Mouse (Mus musculus): Measurements from ENCODE around the gene Mnt. TPM values are rescaled to one million over a fixed set of nuclear protein-coding genes. Genes with fewer than 3 reads are reported as not detected.
A peak's percentile ranks its signal among the peaks of the same experiment; 100 is the strongest.

The Mnt gene
- polyA plus RNA-seq, 1 experiment from 2014 or later, result 3.0 TPM

DNA sequence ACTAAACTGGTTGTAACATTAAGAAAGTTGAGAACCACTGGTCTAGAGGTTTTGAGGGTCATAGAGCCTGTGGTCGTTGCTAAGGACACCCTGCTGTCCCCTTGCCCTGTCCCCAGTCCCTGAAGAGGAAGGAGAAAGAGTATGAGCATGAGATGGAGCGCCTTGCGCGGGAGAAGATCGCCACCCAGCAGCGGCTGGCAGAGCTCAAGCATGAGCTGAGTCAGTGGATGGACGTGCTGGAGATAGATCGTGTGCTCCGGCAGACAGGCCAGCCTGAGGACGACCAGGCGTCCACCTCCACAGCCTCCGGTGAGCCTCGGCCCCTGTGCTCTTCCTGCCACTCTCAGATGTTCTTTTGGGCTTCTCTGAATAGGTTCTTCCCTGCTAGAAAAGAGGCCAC, 11.3 kb downstream of the Mnt start:
- H3K4me1 ChIP-seq (replicated peaks; ENCODE audit: control insufficient read depth, insufficient read depth, low read length), result peaks cover 22% of the 10 kb centered on the region
- peaks cover 6% of the 10 kb centered on the region; the same call in 1 of the 2 replicates for H3K36me3 ChIP-seq (ENCODE audit: control insufficient read depth, insufficient read depth, low read length)
- H3K27ac ChIP-seq (ENCODE audit: low read length), result no peak overlapping the region
- H3K4me2 ChIP-seq (ENCODE audit: low read depth, low read length), result no peak overlapping the region
- H3K9ac ChIP-seq (ENCODE audit: low read length), result no peak overlapping the region
- H3K4me3 ChIP-seq (ENCODE audit: low read length), result no peak overlapping the region
- ATAC-seq (ENCODE audit: low read depth), result no peak
- H3K27me3 ChIP-seq (ENCODE audit: control insufficient read depth, insufficient read depth, low read depth, low read length), result no peaks in the 10 kb centered on the region
- H3K9me3 ChIP-seq (ENCODE audit: control insufficient read depth, low read length), result 0 out of 2 replicates have a peak, but pooled peaks cover 3% of the 10 kb centered on the region
- 83% methylated on average over 13 of the region's 13 CpGs for WGBS

DNA sequence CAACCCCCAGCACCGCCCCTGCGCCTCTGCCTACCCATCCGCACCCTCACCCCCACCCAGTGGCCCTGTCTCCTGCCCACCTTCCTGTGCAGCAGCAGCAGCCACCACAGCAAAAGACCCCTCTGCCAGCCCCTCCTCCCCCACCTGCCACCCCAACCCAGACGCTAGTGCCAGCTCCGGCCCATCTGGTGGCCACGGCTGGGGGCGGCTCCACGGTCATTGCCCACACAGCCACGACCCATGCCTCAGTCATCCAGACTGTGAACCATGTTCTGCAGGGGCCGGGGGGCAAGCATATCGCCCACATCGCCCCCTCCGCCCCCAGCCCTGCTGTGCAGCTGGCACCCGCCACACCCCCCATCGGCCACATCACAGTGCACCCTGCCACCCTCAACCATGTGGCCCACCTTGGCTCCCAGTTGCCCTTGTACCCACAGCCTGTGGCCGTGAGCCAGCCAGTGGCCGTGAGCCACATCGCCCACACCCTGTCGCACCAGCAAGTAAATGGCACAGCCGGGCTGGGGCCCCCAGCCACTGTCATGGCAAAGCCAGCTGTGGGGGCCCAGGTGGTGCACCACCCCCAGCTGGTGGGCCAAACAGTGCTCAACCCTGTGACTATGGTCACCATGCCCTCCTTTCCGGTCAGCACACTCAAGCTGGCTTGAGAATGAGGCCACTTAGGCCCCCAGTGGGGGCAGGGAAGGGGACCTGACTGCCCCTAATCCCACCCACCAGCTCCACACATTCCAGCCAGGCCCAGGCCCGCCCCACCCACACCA, 12.1 kb downstream of the Mnt start:
- H3K27ac ChIP-seq (ENCODE audit: low read length), result peak overlapping the region; percentile 33; the same call in 1 of the 2 replicates

DNA sequence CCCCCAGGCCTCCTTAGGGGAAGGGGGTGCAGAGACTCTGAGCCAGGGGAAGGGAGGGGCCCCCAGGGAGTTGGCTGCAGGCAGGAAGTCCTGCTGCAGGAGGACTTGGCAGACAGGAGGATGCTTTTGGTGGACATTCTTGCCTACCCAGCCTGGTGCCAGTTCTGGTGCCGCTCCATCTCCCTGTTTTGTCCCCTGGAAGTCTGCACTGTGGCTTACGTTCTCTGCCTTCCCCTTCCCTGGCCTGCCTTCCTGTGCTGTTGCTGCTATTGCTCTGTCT, 12.7 kb downstream of the Mnt start:
- peaks cover 20% of the 10 kb centered on the region for H3K4me1 ChIP-seq (replicated peaks; ENCODE audit: control insufficient read depth, insufficient read depth, low read length)
- WGBS, result 71% methylated on average over 2 of the region's 2 CpGs
- H3K4me2 ChIP-seq (ENCODE audit: low read depth, low read length), result no peak overlapping the region
- H3K27me3 ChIP-seq (ENCODE audit: control insufficient read depth, insufficient read depth, low read depth, low read length), result no peaks in the 10 kb centered on the region
- peaks cover 6% of the 10 kb centered on the region; the same call in 1 of the 2 replicates for H3K36me3 ChIP-seq (ENCODE audit: control insufficient read depth, insufficient read depth, low read length)
- ATAC-seq (ENCODE audit: low read depth), result no peak
- 0 out of 2 replicates have a peak overlapping the region, but pooled peaks have one; percentile 18 for H3K9ac ChIP-seq (ENCODE audit: low read length)
- H3K27ac ChIP-seq (ENCODE audit: low read length), result peak overlapping the region; percentile 33; the same call in 1 of the 2 replicates
- 0 out of 2 replicates have a peak, but pooled peaks cover 3% of the 10 kb centered on the region for H3K9me3 ChIP-seq (ENCODE audit: control insufficient read depth, low read length)
- no peak overlapping the region for H3K4me3 ChIP-seq (ENCODE audit: low read length)

More for the DNA sequence above, 12.1 kb downstream of the Mnt start:
- Histone ChIP-seq H3K36me3 (ENCODE audit: control insufficient read depth, insufficient read depth, low read length) (peaks cover 6% of the 10 kb centered on the region; the same call in 1 of the 2 replicates), H3K4me1 (replicated peaks; ENCODE audit: control insufficient read depth, insufficient read depth, low read length) (peaks cover 15% of the 10 kb centered on the region), H3K9me3 (ENCODE audit: control insufficient read depth, low read length) (0 out of 2 replicates have a peak, but pooled peaks cover 3% of the 10 kb centered on the region), H3K9ac (ENCODE audit: low read length) (peak overlapping the region; percentile 18; the same call in 1 of the 2 replicates), H3K4me2 (ENCODE audit: low read depth, low read length) (no peak overlapping the region), H3K4me3 (ENCODE audit: low read length) (no peak overlapping the region), H3K27me3 (ENCODE audit: control insufficient read depth, insufficient read depth, low read depth, low read length) (no peaks in the 10 kb centered on the region)
- no peak for ATAC-seq (ENCODE audit: low read depth)
- WGBS, result 83% methylated on average over 19 of the region's 22 CpGs

DNA sequence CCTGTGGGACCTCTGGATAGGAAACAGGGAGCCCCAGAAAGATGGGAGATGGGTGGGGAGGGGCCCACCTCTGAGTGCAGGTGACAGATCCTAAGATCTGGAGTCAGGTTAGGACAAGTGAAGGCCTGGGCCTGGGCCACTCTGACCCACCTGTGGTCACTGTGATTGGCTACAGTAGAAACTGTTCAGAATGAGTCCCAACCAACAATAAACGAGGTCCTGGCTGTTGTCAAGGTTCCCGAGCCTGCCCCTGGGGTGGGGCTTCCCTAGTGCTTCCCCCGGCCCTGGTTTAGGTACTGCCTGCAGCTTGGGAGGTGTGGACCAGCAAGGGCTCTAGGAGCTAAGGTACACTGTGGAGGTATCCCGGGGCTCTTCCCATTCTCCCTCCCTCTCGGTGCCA, 13.0 kb downstream of the Mnt start:
- Histone ChIP-seq H3K36me3 (ENCODE audit: control insufficient read depth, insufficient read depth, low read length) (peaks cover 6% of the 10 kb centered on the region; the same call in 1 of the 2 replicates), H3K9ac (ENCODE audit: low read length) (no peak overlapping the region), H3K27ac (ENCODE audit: low read length) (peak overlapping the region; percentile 33; the same call in 1 of the 2 replicates), H3K4me2 (ENCODE audit: low read depth, low read length) (no peak overlapping the region), H3K4me1 (replicated peaks; ENCODE audit: control insufficient read depth, insufficient read depth, low read length) (peaks cover 23% of the 10 kb centered on the region), H3K4me3 (ENCODE audit: low read length) (no peak overlapping the region), H3K27me3 (ENCODE audit: control insufficient read depth, insufficient read depth, low read depth, low read length) (no peaks in the 10 kb centered on the region), H3K9me3 (ENCODE audit: control insufficient read depth, low read length) (0 out of 2 replicates have a peak, but pooled peaks cover 3% of the 10 kb centered on the region)
- WGBS, result 58% methylated on average over 5 of the region's 5 CpGs
- ATAC-seq (ENCODE audit: low read depth), result no peak

DNA sequence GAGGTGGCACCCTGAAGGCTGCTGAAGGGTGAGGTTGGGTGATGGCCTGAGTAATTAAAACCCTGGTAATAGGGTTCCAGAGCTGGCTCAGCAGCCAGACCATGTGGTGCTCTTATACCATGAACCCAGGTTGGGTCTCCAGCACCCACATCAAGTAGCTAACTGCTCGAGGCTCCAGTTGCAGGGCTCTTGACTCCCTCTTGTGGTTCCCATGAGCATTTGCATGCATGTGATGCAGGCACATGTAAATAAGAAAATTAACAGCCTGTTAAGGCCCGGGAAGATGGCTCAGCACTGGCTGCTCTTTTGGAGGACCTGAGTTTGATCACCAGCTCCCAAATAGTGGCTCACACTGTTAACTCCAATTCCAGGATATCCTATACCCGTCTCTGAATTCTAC, 15.1 kb downstream of the Mnt start:
- no peak overlapping the region for H3K9ac ChIP-seq (ENCODE audit: low read length)
- WGBS, result 67% methylated on average over 3 of the region's 3 CpGs
- H3K36me3 ChIP-seq (ENCODE audit: control insufficient read depth, insufficient read depth, low read length), result peaks cover 6% of the 10 kb centered on the region; the same call in 1 of the 2 replicates
- H3K27ac ChIP-seq (ENCODE audit: low read length), result no peak overlapping the region
- 0 out of 2 replicates have a peak, but pooled peaks cover 3% of the 10 kb centered on the region for H3K9me3 ChIP-seq (ENCODE audit: control insufficient read depth, low read length)
- H3K4me2 ChIP-seq (ENCODE audit: low read depth, low read length), result no peak overlapping the region
- peaks cover 18% of the 10 kb centered on the region for H3K4me1 ChIP-seq (replicated peaks; ENCODE audit: control insufficient read depth, insufficient read depth, low read length)
- no peak overlapping the region for H3K4me3 ChIP-seq (ENCODE audit: low read length)
- no peak for ATAC-seq (ENCODE audit: low read depth)
- H3K27me3 ChIP-seq (ENCODE audit: control insufficient read depth, insufficient read depth, low read depth, low read length), result no peaks in the 10 kb centered on the region

DNA sequence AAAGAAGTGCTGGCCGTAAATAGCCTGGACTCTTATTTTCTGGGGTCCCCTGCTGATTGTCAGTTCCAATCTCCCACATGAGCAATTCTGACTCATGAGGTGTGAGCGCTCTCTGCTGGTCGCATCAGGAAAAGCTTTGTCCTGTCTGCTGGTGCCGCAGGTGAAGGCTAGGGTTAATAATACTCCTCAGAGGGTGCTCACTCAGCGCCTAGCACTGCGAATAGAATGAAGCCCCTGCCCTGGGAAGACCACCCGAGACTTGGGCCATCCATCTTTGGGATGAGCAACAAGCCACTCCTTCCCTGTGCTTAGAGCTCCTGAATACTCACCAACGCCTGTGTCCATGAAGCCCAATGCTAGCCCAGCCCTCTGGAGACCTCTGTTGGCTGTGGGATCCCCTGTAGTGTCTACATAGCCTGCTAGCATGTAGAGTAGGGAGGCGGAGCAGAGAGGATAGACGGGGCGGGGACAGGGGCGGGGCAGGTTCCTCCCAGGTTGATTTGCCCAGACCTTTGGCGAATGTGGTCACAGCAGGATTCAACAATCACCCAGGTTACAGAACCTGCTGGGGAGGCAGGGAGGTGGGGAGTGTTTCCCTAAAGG, 17.3 kb downstream of the Mnt start:
- peaks cover 6% of the 10 kb centered on the region; the same call in 1 of the 2 replicates for H3K36me3 ChIP-seq (ENCODE audit: control insufficient read depth, insufficient read depth, low read length)
- H3K4me3 ChIP-seq (ENCODE audit: low read length), result no peak overlapping the region
- no peaks in the 10 kb centered on the region for H3K27me3 ChIP-seq (ENCODE audit: control insufficient read depth, insufficient read depth, low read depth, low read length)
- WGBS, result 9% methylated on average over 13 of the region's 13 CpGs
- H3K9ac ChIP-seq (ENCODE audit: low read length), result no peak overlapping the region
- peak overlapping the region; percentile 41 for H3K4me2 ChIP-seq (ENCODE audit: low read depth, low read length)
- ATAC-seq (ENCODE audit: low read depth), result peak; percentile 84
- H3K9me3 ChIP-seq (ENCODE audit: control insufficient read depth, low read length), result 0 out of 2 replicates have a peak, but pooled peaks cover 3% of the 10 kb centered on the region
- H3K4me1 ChIP-seq (replicated peaks; ENCODE audit: control insufficient read depth, insufficient read depth, low read length), result peaks cover 14% of the 10 kb centered on the region
- H3K27ac ChIP-seq (ENCODE audit: low read length), result peak overlapping the region; percentile 61

- no peaks in the 10 kb centered on the region for H3K27me3 ChIP-seq (ENCODE audit: control insufficient read depth, insufficient read depth, low read depth, low read length)
- H3K4me1 ChIP-seq (replicated peaks; ENCODE audit: control insufficient read depth, insufficient read depth, low read length), result peaks cover 11% of the 10 kb centered on the region
- no peak for ATAC-seq (ENCODE audit: low read depth)
- H3K27ac ChIP-seq (ENCODE audit: low read length), result no peak overlapping the region
- H3K4me3 ChIP-seq (ENCODE audit: low read length), result no peak overlapping the region
- no peak overlapping the region for H3K9ac ChIP-seq (ENCODE audit: low read length)
- H3K36me3 ChIP-seq (ENCODE audit: control insufficient read depth, insufficient read depth, low read length), result no peaks in the 10 kb centered on the region
- no peak overlapping the region for H3K4me2 ChIP-seq (ENCODE audit: low read depth, low read length)
- no peaks in the 10 kb centered on the region for H3K9me3 ChIP-seq (ENCODE audit: control insufficient read depth, low read length)
- WGBS, result 81% methylated on average over 14 of the region's 14 CpGs
Observed at GRCm38 (mm10) chr11:74850998-74851661, 20.4 kb downstream of the Mnt start.

- Histone ChIP-seq H3K27me3 (ENCODE audit: control insufficient read depth, insufficient read depth, low read depth, low read length) (no peaks in the 10 kb centered on the region), H3K4me1 (replicated peaks; ENCODE audit: control insufficient read depth, insufficient read depth, low read length) (no peaks in the 10 kb centered on the region), H3K4me2 (ENCODE audit: low read depth, low read length) (no peak overlapping the region), H3K9ac (ENCODE audit: low read length) (no peak overlapping the region), H3K27ac (ENCODE audit: low read length) (no peak overlapping the region), H3K36me3 (ENCODE audit: control insufficient read depth, insufficient read depth, low read length) (no peaks in the 10 kb centered on the region), H3K4me3 (ENCODE audit: low read length) (no peak overlapping the region), H3K9me3 (ENCODE audit: control insufficient read depth, low read length) (no peaks in the 10 kb centered on the region)
- 84% methylated on average over 9 of the region's 9 CpGs for WGBS
- no peak for ATAC-seq (ENCODE audit: low read depth)
Observed at GRCm38 (mm10) chr11:74857756-74858155, 27.0 kb downstream of the Mnt start.

DNA sequence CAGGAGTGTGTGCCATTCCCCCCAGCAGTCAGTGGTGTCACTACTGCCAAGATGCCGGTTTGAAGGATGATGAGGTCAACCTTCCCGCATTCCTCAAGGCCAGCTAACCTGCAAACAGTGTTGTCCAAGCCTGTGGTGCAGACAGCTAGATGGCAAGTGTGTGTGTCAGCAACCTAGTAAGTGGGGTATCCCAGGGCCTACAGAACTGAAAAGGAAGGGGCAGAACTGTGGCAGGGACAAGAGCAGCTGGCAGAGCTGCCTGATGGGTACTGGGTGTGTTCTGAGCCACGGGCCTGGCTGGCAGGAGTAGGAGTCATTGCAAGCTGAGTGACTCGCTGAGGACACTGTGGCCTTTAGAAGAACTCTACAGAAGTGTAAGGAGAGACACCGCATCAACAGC, 31.4 kb downstream of the Mnt start:
- Histone ChIP-seq H3K9ac (ENCODE audit: low read length) (no peak overlapping the region), H3K4me3 (ENCODE audit: low read length) (no peak overlapping the region), H3K4me1 (replicated peaks; ENCODE audit: control insufficient read depth, insufficient read depth, low read length) (peaks cover 6% of the 10 kb centered on the region), H3K9me3 (ENCODE audit: control insufficient read depth, low read length) (no peaks in the 10 kb centered on the region), H3K27me3 (ENCODE audit: control insufficient read depth, insufficient read depth, low read depth, low read length) (no peaks in the 10 kb centered on the region), H3K27ac (ENCODE audit: low read length) (no peak overlapping the region), H3K4me2 (ENCODE audit: low read depth, low read length) (no peak overlapping the region), H3K36me3 (ENCODE audit: control insufficient read depth, insufficient read depth, low read length) (no peaks in the 10 kb centered on the region)
- ATAC-seq (ENCODE audit: low read depth), result no peak
- 71% methylated on average over 5 of the region's 5 CpGs for WGBS
